Mouse (Mus musculus) left cerebral cortex, adult 8-10 months (tissue): ENCODE measurements at regions not wholly inside any gene's neighbourhood (a gene's known extent, or its start where the extent isn't known, plus 50 kb on each side); places are given as distances from the start of the nearest gene placed in this dataset.

Source experiments
- DNase-seq, 2 experiments: peaks; one replicate each; pipeline ENCODE4 v3.0.0; 2022; ENCODE audit warnings: low spot score in 2 of 2

GRCm38 (mm10) chr11:42067788-42068187, 67.1 kb upstream of the Gabrg2 start:
- peak; percentile 6 to 40 for DNase-seq

DNA sequence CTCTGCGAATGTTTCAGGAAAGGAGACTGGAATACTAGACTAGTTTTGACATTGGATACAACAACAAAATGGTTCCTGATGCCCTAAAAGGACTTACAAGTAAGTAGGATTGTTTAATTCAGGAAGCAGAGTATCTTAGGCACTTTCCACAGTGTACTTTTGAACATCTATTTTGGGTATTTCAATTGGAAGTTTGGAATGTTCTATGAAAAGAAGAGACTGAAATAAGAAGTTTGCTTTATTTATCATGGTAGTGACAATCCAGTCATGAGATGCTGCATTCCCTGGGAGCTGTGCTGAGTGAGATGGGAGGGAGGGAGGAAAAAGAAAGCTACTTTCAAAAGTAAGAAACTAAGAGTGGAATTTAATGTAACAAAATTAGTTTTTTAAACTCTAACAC, 50.9 kb upstream of the Gabrg2 start:
- no peak for DNase-seq
